Mouse (Mus musculus) embryonic fibroblast, embryonic 13.5 days (primary cell): ENCODE measurements around the gene St6gal1.

Experiments used
- CTCF ChIP-seq: IDR thresholded peaks from 2 replicates; pipeline ENCODE4 v1.5.1; 2011; ENCODE audit warnings: mild to moderate bottlenecking, control low read depth, low read length, moderate library complexity, borderline replicate concordance; ENCODE audit not compliant: insufficient read depth
- POLR2A ChIP-seq: IDR thresholded peaks from 2 replicates; pipeline ENCODE4 v1.6.1; 2011; ENCODE audit warnings: low read depth, mild to moderate bottlenecking, control low read depth, low read length, moderate library complexity

GRCm38 (mm10) chr16:23262846-23263245, 38.3 kb downstream of the St6gal1 start:
- TF ChIP-seq CTCF (no peak), POLR2A (no peak)
